Mouse (Mus musculus) MEL (cell line): ENCODE results near the gene Sec14l4. TPM values are rescaled to one million over a fixed set of nuclear protein-coding genes. Genes with fewer than 3 reads are reported as not detected.

Experiments used
- DNase-seq: peaks from one replicate; pipeline ENCODE4 v3.0.0; 2011; ENCODE audit warnings: low read depth, low spot score
- H3K27ac ChIP-seq: 2 replicates; pipeline ENCODE4 v1.5.1; 2012; ENCODE audit warnings: low read depth, mild to moderate bottlenecking, control low read depth, low read length, moderate library complexity; ENCODE audit not compliant: control insufficient read depth
- H3K27me3 ChIP-seq, 2 experiments: fragments of 150-350 bp in 1 of 2; sonication (generic) in 1 of 2; 2 replicates each; pipeline ENCODE4 v1.6.1; 2012; ENCODE audit warnings: low read length in 2 of 2, mild to moderate bottlenecking in 2 of 2, improper control_type of control experiment in 1 of 2, moderate library complexity in 1 of 2; ENCODE audit not compliant: insufficient read depth in 2 of 2, control insufficient read depth in 1 of 2
- H3K36me3 ChIP-seq, 2 experiments: 2 replicates each; pipeline ENCODE4 v1.6.1; 2012 to 2014; ENCODE audit warnings: low read length in 2 of 2, improper control_type of control experiment in 1 of 2, inconsistent platforms in 1 of 2, mild to moderate bottlenecking in 1 of 2; ENCODE audit not compliant: insufficient read depth in 2 of 2, control insufficient read depth in 1 of 2
- H3K4me1 ChIP-seq, 2 experiments: fragments of 150-350 bp in 1 of 2; sonication (generic) in 1 of 2; 2 replicates each; pipeline ENCODE4 v1.6.1; 2012; ENCODE audit warnings: low read length in 2 of 2, improper control_type of control experiment in 1 of 2, mild to moderate bottlenecking in 1 of 2; ENCODE audit not compliant: insufficient read depth in 2 of 2, control insufficient read depth in 1 of 2
- H3K4me3 ChIP-seq, 2 experiments: fragments of 150-350 bp in 1 of 2; sonication (generic) in 1 of 2; 2 replicates each; pipeline ENCODE4 v1.5.1; 2012; ENCODE audit warnings: low read depth in 2 of 2, low read length in 2 of 2, mild to moderate bottlenecking in 2 of 2, moderate library complexity in 2 of 2, control low read depth in 1 of 2, improper control_type of control experiment in 1 of 2; ENCODE audit not compliant: control insufficient read depth in 1 of 2, insufficient read depth in 1 of 2
- H3K79me2 ChIP-seq: 2 replicates; pipeline ENCODE4 v1.6.1; 2012; ENCODE audit warnings: mild to moderate bottlenecking, low read length, moderate library complexity; ENCODE audit not compliant: control insufficient read depth, poor library complexity, insufficient read depth
- H3K9ac ChIP-seq: 2 replicates; pipeline ENCODE4 v1.6.1; 2012; ENCODE audit warnings: low read depth, mild to moderate bottlenecking, control low read depth, low read length, moderate library complexity; ENCODE audit not compliant: control insufficient read depth, poor library complexity, severe bottlenecking
- H3K9me3 ChIP-seq: fragments of 150-350 bp; sonication (generic); replicated peaks from 2 replicates; pipeline ENCODE4 v1.6.1; 2012; ENCODE audit warnings: mild to moderate bottlenecking, low read length, improper control_type of control experiment, moderate library complexity; ENCODE audit not compliant: insufficient read depth
- CHD1 ChIP-seq: IDR thresholded peaks from 2 replicates; pipeline ENCODE4 v1.6.1; 2012; ENCODE audit warnings: low read depth, mild to moderate bottlenecking, inconsistent platforms, low read length, improper control_type of control experiment
- CTCF ChIP-seq, 3 experiments: IDR thresholded peaks in 2 of 3; conservative IDR thresholded peaks in 1 of 3; 2 replicates each; pipeline ENCODE4 v1.5.1; 2011 to 2012; ENCODE audit warnings: low read length in 3 of 3, low read depth in 2 of 3, mild to moderate bottlenecking in 2 of 3, improper control_type of control experiment in 1 of 3, inconsistent platforms in 1 of 3, mixed read lengths in 1 of 3, moderate library complexity in 1 of 3; ENCODE audit not compliant: control insufficient read depth in 1 of 3, insufficient read depth in 1 of 3, poor library complexity in 1 of 3, severe bottlenecking in 1 of 3
- E2F4 ChIP-seq: IDR thresholded peaks from 2 replicates; pipeline ENCODE4 v1.6.1; 2011; ENCODE audit warnings: low read depth, low read length, improper control_type of control experiment, borderline replicate concordance
- ELF1 ChIP-seq: IDR thresholded peaks from 2 replicates; pipeline ENCODE4 v1.6.1; 2014; ENCODE audit warnings: low read depth, mild to moderate bottlenecking, inconsistent platforms, low read length, improper control_type of control experiment, moderate library complexity
- ETS1 ChIP-seq: IDR thresholded peaks from 2 replicates; pipeline ENCODE4 v1.6.1; 2012; ENCODE audit warnings: low read depth, mild to moderate bottlenecking, inconsistent platforms, low read length, improper control_type of control experiment, moderate library complexity
- GABPA ChIP-seq: IDR thresholded peaks from 2 replicates; pipeline ENCODE4 v1.6.1; 2012; ENCODE audit warnings: low read depth, mild to moderate bottlenecking, inconsistent platforms, low read length, improper control_type of control experiment, moderate library complexity
- HCFC1 ChIP-seq: IDR thresholded peaks from 2 replicates; pipeline ENCODE4 v1.6.1; 2012; ENCODE audit warnings: low read depth, mild to moderate bottlenecking, inconsistent platforms, low read length, improper control_type of control experiment, moderate library complexity
- JUND ChIP-seq: IDR thresholded peaks from 2 replicates; pipeline ENCODE4 v1.6.1; 2011; ENCODE audit warnings: low read depth, mild to moderate bottlenecking, improper control_type of control experiment, low read length
- KAT2A ChIP-seq: conservative IDR thresholded peaks from 2 replicates; pipeline ENCODE4 v1.6.1; 2012; ENCODE audit warnings: low read depth, low read length, improper control_type of control experiment, inconsistent platforms
- MAFK ChIP-seq: IDR thresholded peaks from 2 replicates; pipeline ENCODE4 v1.6.1; 2011; ENCODE audit warnings: low read depth, mild to moderate bottlenecking, low read length, improper control_type of control experiment, borderline replicate concordance
- MAX ChIP-seq: IDR thresholded peaks from 2 replicates; pipeline ENCODE4 v1.6.1; 2011; ENCODE audit warnings: low read length, improper control_type of control experiment
- MAZ ChIP-seq: IDR thresholded peaks from 2 replicates; pipeline ENCODE4 v1.6.1; 2012; ENCODE audit warnings: low read depth, mild to moderate bottlenecking, inconsistent platforms, low read length, improper control_type of control experiment
- MEF2A ChIP-seq: IDR thresholded peaks from 2 replicates; pipeline ENCODE4 v1.6.1; 2014; ENCODE audit warnings: low read depth, mild to moderate bottlenecking, inconsistent platforms, low read length, improper control_type of control experiment; ENCODE audit not compliant: poor library complexity, insufficient replicate concordance, severe bottlenecking; ENCODE audit errors: extremely low read depth
- MXI1 ChIP-seq: IDR thresholded peaks from 2 replicates; pipeline ENCODE4 v1.6.1; 2011; ENCODE audit warnings: mild to moderate bottlenecking, low read depth, low read length, improper control_type of control experiment
- MYB ChIP-seq: IDR thresholded peaks from 2 replicates; pipeline ENCODE4 v1.6.1; 2011; ENCODE audit warnings: mild to moderate bottlenecking, low read depth, low read length, improper control_type of control experiment
- MYC ChIP-seq: IDR thresholded peaks from 2 replicates; pipeline ENCODE4 v1.6.1; 2011; ENCODE audit warnings: low read depth, mild to moderate bottlenecking, low read length, improper control_type of control experiment, moderate library complexity
- NELFE ChIP-seq: IDR thresholded peaks from 2 replicates; pipeline ENCODE4 v1.6.1; 2011; ENCODE audit warnings: low read depth, low read length, improper control_type of control experiment
- NRF1 ChIP-seq: IDR thresholded peaks from 2 replicates; pipeline ENCODE4 v1.6.1; 2014; ENCODE audit warnings: low read depth, mild to moderate bottlenecking, inconsistent platforms, low read length, improper control_type of control experiment, moderate library complexity; ENCODE audit not compliant: poor library complexity, insufficient read depth, severe bottlenecking
- POLR2AphosphoS2 ChIP-seq: IDR thresholded peaks from 2 replicates; pipeline ENCODE4 v1.6.1; 2011; ENCODE audit warnings: low read length, improper control_type of control experiment
- POLR2AphosphoS5 ChIP-seq: IDR thresholded peaks from 2 replicates; pipeline ENCODE4 v1.6.1; 2012; ENCODE audit warnings: low read depth, borderline replicate concordance, mild to moderate bottlenecking, inconsistent platforms, low read length, moderate library complexity, mixed read lengths
- RAD21 ChIP-seq: IDR thresholded peaks from 2 replicates; pipeline ENCODE4 v1.6.1; 2011; ENCODE audit warnings: mild to moderate bottlenecking, low read depth, low read length, improper control_type of control experiment
- SIN3A ChIP-seq: IDR thresholded peaks from 2 replicates; pipeline ENCODE4 v1.6.1; 2012; ENCODE audit warnings: low read length, improper control_type of control experiment, inconsistent platforms
- TAL1 ChIP-seq: IDR thresholded peaks from 2 replicates; pipeline ENCODE4 v1.6.1; 2012; ENCODE audit warnings: mild to moderate bottlenecking, inconsistent platforms, low read length, moderate library complexity, mixed read lengths
- TBP ChIP-seq: IDR thresholded peaks from 2 replicates; pipeline ENCODE4 v1.8.0; 2011; ENCODE audit warnings: low read depth, low read length, improper control_type of control experiment
- TCF12 ChIP-seq: IDR thresholded peaks from 2 replicates; pipeline ENCODE4 v1.6.1; 2014; ENCODE audit warnings: low read depth, mild to moderate bottlenecking, inconsistent platforms, low read length, improper control_type of control experiment, moderate library complexity
- UBTF ChIP-seq: IDR thresholded peaks from 2 replicates; pipeline ENCODE4 v1.6.1; 2012; ENCODE audit warnings: low read depth, mild to moderate bottlenecking, inconsistent platforms, low read length, improper control_type of control experiment, moderate library complexity, borderline replicate concordance; ENCODE audit not compliant: insufficient read depth
- USF1 ChIP-seq: IDR thresholded peaks from 2 replicates; pipeline ENCODE4 v1.6.1; 2014; ENCODE audit warnings: low read depth, mild to moderate bottlenecking, inconsistent platforms, low read length, improper control_type of control experiment, moderate library complexity
- USF2 ChIP-seq, 2 experiments: IDR thresholded peaks; 2 replicates each; pipeline ENCODE4 v1.6.1; 2011 to 2012; ENCODE audit warnings: improper control_type of control experiment in 2 of 2, low read length in 2 of 2, borderline replicate concordance in 1 of 2, inconsistent platforms in 1 of 2, low read depth in 1 of 2, mild to moderate bottlenecking in 1 of 2; ENCODE audit not compliant: insufficient read depth in 1 of 2
- ZKSCAN1 ChIP-seq: IDR thresholded peaks from 2 replicates; pipeline ENCODE4 v1.6.1; 2012; ENCODE audit warnings: low read depth, mild to moderate bottlenecking, inconsistent platforms, low read length, improper control_type of control experiment, moderate library complexity
- ZNF384 ChIP-seq: IDR thresholded peaks from 2 replicates; pipeline ENCODE4 v1.6.1; 2012; ENCODE audit warnings: low read depth, mild to moderate bottlenecking, inconsistent platforms, low read length, improper control_type of control experiment
- polyA plus RNA-seq, 2 experiments: library from polyadenylated mRNA; stranded (reverse) in 1 of 2; unstranded in 1 of 2; fragments of >175 nt in 1 of 2; fragments of >200 nt in 1 of 2; gene quantifications; 2 replicates each; pipeline versions ENCODE4 v1.2.1 to v1.2.4; 2012; ENCODE audit warnings: low replicate concordance in 2 of 2, low read depth in 1 of 2; ENCODE audit not compliant: insufficient read length in 2 of 2, insufficient read depth in 1 of 2, missing spikeins in 1 of 2
- total RNA-seq: library from RNA; depleted of rRNA; stranded (reverse); fragments of 300-350 nt; gene quantifications from 2 replicates; pipeline ENCODE4 v1.2.3, GENCODE M21; 2012

The Sec14l4 gene
- total and polyA plus RNA-seq, 3 experiments = not detected

DNA sequence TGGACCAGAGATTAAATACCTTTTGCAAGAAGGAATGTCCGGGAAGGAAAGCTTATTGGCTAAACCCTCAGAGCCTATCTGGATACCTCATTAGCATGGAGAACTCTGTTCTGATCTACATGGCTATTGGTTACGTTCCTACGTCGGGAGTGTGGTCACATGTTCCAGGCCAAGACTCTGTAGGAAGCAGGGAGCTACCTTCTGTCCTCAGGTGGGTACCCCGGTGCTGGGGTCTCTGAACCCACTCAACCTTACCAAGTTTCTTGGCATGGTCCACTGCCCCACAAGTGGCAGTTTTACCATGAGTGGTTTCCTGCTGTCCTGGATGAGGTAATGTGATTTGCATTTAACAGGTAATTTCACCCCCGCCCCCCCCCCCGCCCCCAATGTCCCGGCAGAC is 4.2 kb upstream of the Sec14l4 start:
- Histone ChIP-seq H3K27me3 (no peaks in the 10 kb centered on the region; a peak in 1 of 4 replicates), H3K4me1 (no peaks in the 10 kb centered on the region), H3K4me3 (no peak overlapping the region), H3K79me2 (no peaks in the 10 kb centered on the region), H3K36me3 (no peaks in the 10 kb centered on the region), H3K9ac (no peak overlapping the region), H3K9me3 (no peaks in the 10 kb centered on the region), H3K27ac (no peak overlapping the region)
- no peak for DNase-seq
- TF ChIP-seq ZNF384 (no peak), POLR2AphosphoS2 (no peak), NRF1 (no peak), TCF12 (no peak), USF2 (IDR thresholded peaks at IDR 0.05; ENCODE audit: borderline replicate concordance in 1 of 2, insufficient read depth in 1 of 2, low read depth in 1 of 2, low read length in 2 of 2) (no peak), ELF1 (no peak), E2F4 (no peak), MYC (no peak), USF1 (no peak), ETS1 (no peak), NELFE (no peak), RAD21 (no peak), MAX (no peak), ZKSCAN1 (no peak), MEF2A (no peak), HCFC1 (no peak), TAL1 (no peak), UBTF (no peak)

DNA sequence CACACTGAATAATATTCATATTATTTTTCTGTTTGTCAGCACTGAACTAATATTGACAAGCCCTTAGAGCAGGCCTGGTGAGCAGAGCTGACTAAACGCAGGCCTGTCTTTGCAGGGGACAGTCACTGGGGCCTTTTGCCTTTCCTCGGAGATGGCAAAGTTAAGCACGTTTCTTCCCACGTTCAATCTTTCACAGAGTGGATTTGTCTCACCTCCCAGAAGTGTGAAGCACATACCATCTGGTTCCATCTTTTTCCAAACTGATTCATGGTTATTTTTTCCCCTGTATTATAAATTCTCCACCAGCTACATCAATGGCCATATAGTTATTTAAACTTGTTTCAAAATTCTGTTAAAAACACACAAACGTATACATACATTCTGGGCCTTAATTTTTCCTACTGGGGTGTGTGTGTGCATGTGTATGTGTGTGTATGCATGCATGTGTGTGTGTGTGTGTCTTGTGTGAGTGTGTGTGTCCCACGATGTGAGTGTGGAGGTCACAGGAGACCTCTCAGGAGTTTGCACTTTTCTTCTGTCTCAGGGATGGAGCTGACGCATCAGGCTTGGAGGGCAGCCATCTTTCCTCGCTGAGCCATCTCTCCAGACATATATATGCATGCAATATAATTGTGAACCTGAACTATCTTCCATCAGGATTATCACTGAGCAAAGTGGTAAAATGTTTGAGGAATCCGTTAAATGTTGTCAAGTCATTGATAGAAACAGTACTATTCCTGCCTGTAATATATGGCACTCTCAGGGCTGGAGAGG is 3.5 kb upstream of the Sec14l4 start:
- Histone ChIP-seq H3K4me1 (no peaks in the 10 kb centered on the region), H3K9ac (no peak overlapping the region), H3K27ac (no peak overlapping the region), H3K4me3 (no peak overlapping the region), H3K79me2 (no peaks in the 10 kb centered on the region), H3K36me3 (no peaks in the 10 kb centered on the region), H3K9me3 (no peaks in the 10 kb centered on the region), H3K27me3 (no peaks in the 10 kb centered on the region; a peak in 1 of 4 replicates)
- DNase-seq = no peak
- no peak for TF ChIP-seq ETS1
- TF ChIP-seq MAZ = no peak
- TF ChIP-seq POLR2AphosphoS5 = no peak
- no peak for TF ChIP-seq KAT2A
- TF ChIP-seq CTCF (IDR thresholded peaks at IDR 0.05 in 2 of 3, conservative IDR thresholded peaks at IDR 0.05 in 1 of 3; ENCODE audit: control insufficient read depth in 1 of 3, insufficient read depth in 1 of 3, low read depth in 2 of 3, low read length in 3 of 3, poor library complexity in 1 of 3, severe bottlenecking in 1 of 3) = no peak
- no peak for TF ChIP-seq NRF1
- TF ChIP-seq TAL1 = no peak
- TF ChIP-seq MAFK = no peak
- TF ChIP-seq JUND = no peak
- TF ChIP-seq USF1 = no peak
- TF ChIP-seq GABPA = no peak
- TF ChIP-seq MYB = no peak
- no peak for TF ChIP-seq ELF1
- TF ChIP-seq ZNF384 = no peak
- TF ChIP-seq CHD1 = no peak
- no peak for TF ChIP-seq TBP
- no peak for TF ChIP-seq MXI1
- TF ChIP-seq SIN3A = no peak
- TF ChIP-seq TCF12 = no peak
- no peak for TF ChIP-seq POLR2AphosphoS2
